Mouse (Mus musculus) skeletal muscle tissue, postnatal 0 days (tissue): ENCODE data around the gene Cirbp. TPM values are rescaled to one million over a fixed set of nuclear protein-coding genes. Genes with fewer than 3 reads are reported as not detected.

ENCODE experiments used
- polyA plus RNA-seq: library from polyadenylated mRNA; unstranded; fragments of >200 nt; fragmentation: Nextera tagmentation; extraction: Ambion mirVana; gene quantifications from 2 replicates; pipeline ENCODE4 v1.2.1, GENCODE M21; 2015

The Cirbp gene
- 202 and 207 TPM in 2 replicates for polyA plus RNA-seq

DNA sequence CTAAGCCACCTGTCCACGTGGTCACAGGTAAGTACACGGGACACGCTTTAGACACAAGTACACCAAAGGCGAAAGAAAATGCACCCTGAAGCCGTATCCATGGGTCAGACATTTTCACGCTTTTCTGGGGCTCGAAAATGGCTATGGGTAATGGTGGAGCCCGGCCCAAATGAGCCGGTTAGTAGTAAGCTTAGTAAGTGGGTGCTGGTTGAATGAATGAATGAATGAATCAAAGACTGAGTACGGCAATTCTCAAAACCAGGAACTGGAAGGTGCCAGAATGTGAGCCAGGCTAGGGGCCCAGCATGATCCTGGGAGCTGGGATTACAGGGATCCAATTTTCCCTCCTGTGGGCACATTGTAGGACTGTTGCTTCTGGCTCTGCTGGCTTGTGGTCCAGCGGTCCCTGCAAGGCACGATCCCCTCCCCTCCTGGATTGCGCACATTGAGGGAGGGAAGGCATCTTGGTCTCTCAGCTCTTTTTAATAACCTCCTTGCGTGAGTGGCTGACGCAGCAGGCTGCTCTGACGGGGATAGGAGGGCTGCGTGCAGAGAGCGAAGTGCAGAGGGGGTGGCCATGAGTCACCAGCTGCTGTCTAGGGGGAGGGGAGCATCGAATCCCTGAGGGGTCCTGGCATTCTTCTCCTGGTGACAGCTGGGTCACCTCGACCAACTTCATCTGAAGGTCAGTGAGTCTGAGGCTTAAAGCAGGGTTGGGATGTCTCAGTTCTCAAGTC is at the start of gene Cirbp:
TSS of gene Cirbp (plus strand) at position 594 of the 737 bp plus-strand sequence.

DNA sequence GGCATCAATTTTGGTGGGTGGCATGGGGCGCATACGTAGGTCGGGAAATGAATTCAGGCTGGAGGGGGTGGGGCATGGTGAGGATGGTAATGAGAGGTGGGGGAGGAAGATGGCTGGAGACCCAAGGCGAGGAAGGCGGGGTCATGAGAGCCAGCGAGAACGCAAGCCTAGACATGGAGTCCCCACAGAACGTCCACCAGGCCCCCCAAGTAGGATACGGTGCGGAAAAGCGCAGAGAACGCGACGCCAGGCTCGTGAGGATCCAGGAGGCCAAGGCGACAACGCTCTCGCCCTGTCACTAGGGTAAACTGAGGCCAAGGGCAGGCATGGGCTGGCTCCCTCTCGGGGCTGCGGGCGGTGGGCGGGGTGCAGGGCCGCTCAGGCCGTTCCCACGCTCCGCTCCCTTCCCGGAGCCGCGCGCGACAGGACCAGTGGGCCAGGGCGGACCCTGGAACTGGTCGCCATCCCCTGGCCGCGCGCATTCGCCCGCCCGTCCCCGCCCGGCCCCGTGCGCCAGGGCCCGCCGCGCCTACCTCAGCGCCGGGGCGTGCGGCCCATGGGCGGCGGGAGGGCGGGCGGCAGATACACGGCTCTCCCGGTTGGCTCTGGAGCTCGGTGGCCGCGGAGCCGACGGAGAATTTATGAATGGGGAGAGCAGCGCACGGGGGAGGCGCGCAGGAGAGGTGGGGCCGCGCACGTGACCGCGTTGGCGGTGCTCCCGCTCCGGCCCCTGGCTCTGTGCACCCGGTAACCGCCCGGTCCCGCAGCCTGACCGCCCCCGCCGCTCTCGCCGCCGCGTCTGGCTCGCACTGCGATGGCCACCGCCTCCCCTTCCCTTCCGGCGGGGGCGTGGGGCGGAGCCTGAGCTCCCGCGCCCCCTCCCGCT is 27.0 kb upstream of the Cirbp start, which contains the start of gene Atp5d:
TSS of gene Atp5d (plus strand) at position 80 of the 886 bp plus-strand sequence.

DNA sequence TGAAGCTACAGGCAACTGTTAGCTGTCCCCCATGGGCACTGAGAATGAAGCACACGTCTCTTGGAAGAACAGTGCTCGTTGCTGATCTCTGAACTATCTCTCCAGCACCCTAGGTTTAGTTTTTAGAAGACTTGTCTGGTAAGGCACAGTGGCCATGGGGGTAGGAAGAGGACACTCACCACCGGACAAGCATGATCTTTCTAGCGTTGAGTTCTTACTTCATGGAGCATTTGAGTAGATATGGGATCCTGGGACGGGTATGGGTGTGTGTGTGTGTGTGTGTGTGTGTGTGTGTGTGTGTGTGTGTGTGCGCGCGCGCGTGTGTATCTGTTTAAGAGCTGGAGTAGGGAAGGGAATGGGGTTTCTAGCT is 25.1 kb upstream of the Cirbp start, which contains the start of gene Cbarp:
TSS of gene Cbarp (minus strand) at position 170 of the 370 bp plus-strand sequence.

DNA sequence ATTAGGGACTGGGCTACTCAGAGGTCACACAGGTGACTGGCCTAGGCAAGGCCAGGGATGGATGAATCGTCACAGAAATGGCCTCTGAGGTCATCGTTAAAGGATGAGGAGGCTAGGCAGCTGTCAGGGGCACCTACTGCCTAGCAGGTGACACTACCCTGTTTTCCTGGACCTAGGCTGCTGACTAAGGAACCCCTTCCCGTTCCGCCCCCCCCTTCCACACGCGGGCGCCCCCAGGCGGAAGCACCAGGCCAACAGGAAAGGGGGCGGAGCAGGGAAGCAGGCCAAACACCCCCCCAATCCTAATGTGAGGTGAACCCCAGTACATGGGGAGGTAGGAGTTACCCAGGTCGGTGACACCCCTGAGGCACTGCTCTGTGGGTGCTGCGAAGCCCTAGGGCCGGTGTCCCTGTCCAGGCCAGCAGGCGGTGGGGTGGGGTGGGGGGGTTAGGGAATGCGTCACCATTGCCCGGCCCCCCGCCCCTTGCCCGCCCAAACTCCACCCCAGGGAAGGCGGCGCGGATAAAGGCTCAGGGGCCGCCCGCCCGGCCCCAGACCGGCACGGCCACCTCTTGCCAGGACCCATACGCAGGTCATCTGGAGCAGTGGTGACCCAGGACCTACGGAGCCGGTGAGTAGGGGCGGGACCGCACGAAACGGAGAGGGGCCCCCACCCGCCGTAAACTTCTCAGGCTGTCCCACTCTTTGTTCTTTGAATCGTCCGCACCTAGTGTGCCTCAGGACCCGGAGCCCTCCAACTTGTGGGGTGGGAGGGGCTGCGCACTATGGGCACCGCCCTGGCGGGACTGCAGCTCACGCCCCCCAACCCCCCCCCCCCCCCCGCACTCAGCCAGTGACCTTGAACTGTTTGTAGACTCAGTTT is 17.8 kb upstream of the Cirbp start, which contains the start of gene Midn:
TSS of gene Midn (plus strand) at position 554 of the 883 bp plus-strand sequence.

DNA sequence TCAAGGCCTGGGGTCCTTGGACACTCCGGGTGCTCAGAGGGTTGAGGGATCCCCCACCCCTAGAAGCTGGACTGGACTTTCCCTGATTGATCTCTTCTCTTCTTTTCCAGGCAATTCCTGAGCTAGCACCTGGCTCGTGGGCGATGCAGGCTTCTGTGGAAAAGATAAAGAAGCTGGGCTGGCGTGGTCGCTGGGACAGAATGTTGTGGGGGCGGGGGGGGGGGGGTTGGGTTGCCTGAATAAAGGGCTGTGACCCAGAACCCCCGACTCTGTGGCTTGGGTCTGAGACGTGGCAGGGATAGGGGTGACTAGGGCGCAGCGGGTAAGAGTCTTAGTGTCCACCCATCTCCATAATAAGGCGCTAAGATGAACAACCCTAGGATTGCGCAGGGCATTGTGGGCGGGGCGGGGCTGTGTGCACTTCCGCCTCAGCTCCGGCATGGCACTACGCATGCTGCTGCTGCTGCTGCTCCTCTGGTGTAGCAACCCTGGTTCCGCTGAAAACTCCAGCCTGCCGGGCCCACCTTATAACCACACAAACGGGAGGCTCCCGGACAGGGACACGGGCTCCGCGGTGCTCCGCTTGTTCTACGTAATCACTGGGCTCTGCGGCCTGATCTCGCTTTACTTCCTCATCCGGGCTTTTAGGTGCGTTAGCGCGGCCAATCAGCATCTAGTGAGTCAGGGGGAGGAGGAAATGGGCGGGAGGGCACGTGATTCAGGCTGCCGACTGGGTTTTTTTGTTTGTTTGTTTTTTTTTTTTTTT is 6.9 kb downstream of the Cirbp start, which contains the start of gene 1600002K03Rik:
TSS of gene 1600002K03Rik (plus strand) at position 418 of the 766 bp plus-strand sequence.

DNA sequence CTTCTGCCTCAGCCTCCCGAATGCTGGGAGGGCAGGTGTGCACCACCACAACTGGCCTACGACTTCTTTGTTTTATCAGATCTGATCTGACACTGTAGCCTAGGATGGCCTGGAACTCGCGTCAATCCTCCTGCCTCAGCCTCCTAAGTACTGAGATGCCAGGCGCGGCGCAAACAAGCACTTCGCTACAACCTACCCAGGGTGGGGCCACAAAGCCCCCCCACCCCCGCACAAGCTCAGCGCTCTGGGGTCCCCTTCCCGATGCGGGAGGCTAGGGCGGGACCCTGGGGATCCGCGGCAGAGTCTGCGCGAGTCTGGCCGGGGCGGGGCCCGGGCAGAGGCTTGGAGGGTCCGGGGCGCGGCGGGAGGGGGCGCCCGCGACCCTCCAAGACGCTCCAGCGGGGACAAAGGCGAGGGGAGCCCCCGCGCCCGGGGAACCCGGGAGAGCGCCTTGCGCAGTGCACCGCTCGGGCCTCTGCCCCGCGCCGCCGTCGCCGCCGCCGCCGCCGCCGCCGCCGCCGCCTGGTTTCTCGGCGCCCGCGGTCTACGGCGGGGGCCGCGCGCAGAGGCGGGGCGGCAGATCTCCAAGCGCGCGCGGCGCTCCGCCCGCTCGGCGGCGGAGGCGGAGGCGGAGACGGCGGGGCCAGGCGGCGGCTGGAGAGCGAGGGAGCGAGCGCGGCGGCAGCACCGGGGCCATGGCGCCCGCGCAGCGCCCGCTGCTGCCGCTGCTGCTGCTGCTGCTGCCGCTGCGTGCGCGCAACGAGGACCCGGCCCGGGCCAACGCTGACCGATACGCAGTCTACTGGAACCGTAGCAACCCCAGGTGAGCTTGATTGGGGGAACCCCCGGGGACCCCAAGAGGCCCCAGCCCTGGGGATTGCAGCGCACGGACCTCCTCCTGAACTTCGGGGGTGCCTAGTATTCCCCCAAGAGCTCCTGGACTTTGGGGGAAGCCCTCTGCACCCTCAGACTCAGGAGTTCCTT is 13.6 kb downstream of the Cirbp start, which contains the start of gene Efna2:
TSS of gene Efna2 (plus strand) at position 415 of the 984 bp plus-strand sequence.

Other genes starting within 250 kb of the Cirbp start
- gene Kiss1r, start 249.0 kb upstream of the Cirbp start, polyA plus RNA-seq, result 0.36 and 0.54 TPM in 2 replicates
- gene R3hdm4, start 244.8 kb upstream of the Cirbp start, polyA plus RNA-seq, result 89.9 and 90.5 TPM in 2 replicates
- 0.69 and 2.1 TPM in 2 replicates for gene Arid3a, start 238.9 kb upstream of the Cirbp start, polyA plus RNA-seq
- gene Wdr18, start 205.8 kb upstream of the Cirbp start, polyA plus RNA-seq, result 55.1 and 61.1 TPM in 2 replicates
- gene Grin3b, start 195.3 kb upstream of the Cirbp start, polyA plus RNA-seq, result 0.32 and 0.43 TPM in 2 replicates
- 23.1 and 23.6 TPM in 2 replicates for gene Tmem259, start 181.7 kb upstream of the Cirbp start, polyA plus RNA-seq
- 44.5 and 55.3 TPM in 2 replicates for gene Cnn2, start 177.4 kb upstream of the Cirbp start, polyA plus RNA-seq
- gene Abca7, start 169.5 kb upstream of the Cirbp start, polyA plus RNA-seq, result 1.5 TPM in 2 replicates
- gene Arhgap45, start 149.3 kb upstream of the Cirbp start, polyA plus RNA-seq, result 2.7 and 4.2 TPM in 2 replicates
- 132 and 134 TPM in 2 replicates for gene Polr2e, start 126.2 kb upstream of the Cirbp start, polyA plus RNA-seq
- gene Gpx4, start 118.8 kb upstream of the Cirbp start, polyA plus RNA-seq, result 705 and 782 TPM in 2 replicates
- gene Sbno2, start 60.4 kb upstream of the Cirbp start, polyA plus RNA-seq, result 4.7 and 5.6 TPM in 2 replicates
- 13.9 and 16.6 TPM in 2 replicates for gene Stk11, start 50.2 kb upstream of the Cirbp start, polyA plus RNA-seq
- 1,084 and 1,218 TPM in 2 replicates for gene Atp5d, start 27.4 kb upstream of the Cirbp start, polyA plus RNA-seq
- 0.37 and 0.73 TPM in 2 replicates for gene Cbarp, start 25.1 kb upstream of the Cirbp start, polyA plus RNA-seq
- 6.1 and 8.5 TPM in 2 replicates for gene Midn, start 17.7 kb upstream of the Cirbp start, polyA plus RNA-seq
- gene 1600002K03Rik, start 7.0 kb downstream of the Cirbp start, polyA plus RNA-seq, result 4.9 and 6.3 TPM in 2 replicates
- 3.7 and 4.3 TPM in 2 replicates for gene Efna2, start 13.5 kb downstream of the Cirbp start, polyA plus RNA-seq
- 44.5 and 52.6 TPM in 2 replicates for gene Mum1, start 60.4 kb downstream of the Cirbp start, polyA plus RNA-seq
- gene Ndufs7, start 83.1 kb downstream of the Cirbp start, polyA plus RNA-seq, result 696 and 892 TPM in 2 replicates
- gene Gamt, start 95.0 kb downstream of the Cirbp start, polyA plus RNA-seq, result 487 and 520 TPM in 2 replicates
- 25.6 and 28.9 TPM in 2 replicates for gene Dazap1, start 95.5 kb downstream of the Cirbp start, polyA plus RNA-seq
- gene Rps15, start 126.5 kb downstream of the Cirbp start, polyA plus RNA-seq, result 529 and 552 TPM in 2 replicates
- 0.19 and 0.21 TPM in 2 replicates for gene Apc2, start 130.0 kb downstream of the Cirbp start, polyA plus RNA-seq
- gene 2310011J03Rik, start 154.6 kb downstream of the Cirbp start, polyA plus RNA-seq, result 23.0 and 30.4 TPM in 2 replicates
- 2.4 and 4.2 TPM in 2 replicates for gene Pcsk4, start 163.5 kb downstream of the Cirbp start, polyA plus RNA-seq
- gene Reep6, start 164.0 kb downstream of the Cirbp start, polyA plus RNA-seq, result 3.6 and 16.4 TPM in 2 replicates
- 12.6 and 13.8 TPM in 2 replicates for gene Adamtsl5, start 182.4 kb downstream of the Cirbp start, polyA plus RNA-seq
- gene Plk5, start 190.5 kb downstream of the Cirbp start, polyA plus RNA-seq, result 0.14 and 0.23 TPM in 2 replicates
- 2.8 and 3.6 TPM in 2 replicates for gene Mex3d, start 221.7 kb downstream of the Cirbp start, polyA plus RNA-seq
- 82.3 and 101 TPM in 2 replicates for gene Mbd3, start 233.6 kb downstream of the Cirbp start, polyA plus RNA-seq
- gene Uqcr11, start 240.8 kb downstream of the Cirbp start, polyA plus RNA-seq, result 1,315 and 1,562 TPM in 2 replicates